Mouse (Mus musculus): Measurements from ENCODE around the gene Susd3.

DNA sequence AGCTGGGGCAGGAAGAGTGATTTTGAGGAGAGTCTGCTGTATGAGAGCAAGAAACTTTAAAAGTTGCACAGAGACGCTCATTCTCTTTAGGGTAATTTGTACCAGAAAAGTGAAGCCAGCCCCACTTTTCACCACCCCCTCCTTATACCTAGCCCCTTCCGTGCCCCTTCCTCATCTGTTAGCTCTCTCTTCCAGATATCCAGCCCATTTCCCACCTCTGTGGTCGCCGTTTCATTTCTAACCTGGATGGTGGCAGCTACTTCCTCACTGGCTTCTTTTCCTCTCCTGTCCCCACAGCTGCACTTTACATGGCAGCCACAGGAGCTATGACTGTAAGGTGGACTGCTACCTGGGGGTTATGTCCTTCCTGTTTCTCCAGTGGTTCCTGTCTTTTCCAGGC lies 29.1 kb downstream of the Susd3 start:
- TF ChIP-seq EP300 (IDR thresholded peaks at IDR 0.05; ENCODE audit: low read depth): no peak
- no peak for TF ChIP-seq CTCF (IDR thresholded peaks at IDR 0.05; ENCODE audit: low read depth)

Data from liver, postnatal 0 days (tissue).